Mouse (Mus musculus): ENCODE measurements around the gene Tdgf1.

- TF ChIP-seq POLR2A (IDR thresholded peaks at IDR 0.05; ENCODE audit: low read depth, low read length) (no peak), CTCF (IDR thresholded peaks at IDR 0.05; ENCODE audit: borderline replicate concordance, insufficient read depth, low read length) (no peak)
Measured at GRCm38 (mm10) chr9:110893429-110893828, 52.5 kb downstream of the Tdgf1 start.

Data from embryonic fibroblast, embryonic 13.5 days (primary cell).